Mouse (Mus musculus): ENCODE measurements around the gene Papola.

DNA sequence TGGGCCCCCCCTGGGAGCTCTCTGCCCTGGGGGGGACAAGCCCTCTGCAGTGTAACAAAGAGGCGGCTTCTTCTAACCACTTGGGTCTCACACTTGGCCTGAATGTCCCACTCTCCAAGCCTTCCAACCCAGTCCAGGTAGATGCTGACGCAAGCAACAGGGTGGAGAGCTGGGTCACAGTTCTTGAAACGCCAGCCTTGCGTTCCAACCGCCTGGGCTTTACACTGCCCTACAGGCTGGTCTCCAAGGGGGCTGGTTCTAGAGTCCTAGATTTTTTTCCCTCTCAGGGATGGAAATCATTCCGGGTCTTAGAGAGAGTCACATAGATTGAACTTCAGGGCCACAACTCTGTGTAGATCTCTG is 48.6 kb upstream of the Papola start:
- TF ChIP-seq CTCF (conservative IDR thresholded peaks at IDR 0.05; ENCODE audit: low read length) (no peak), POU5F1 (IDR thresholded peaks at IDR 0.05; ENCODE audit: borderline replicate concordance, low read length) (no peak), NANOG (IDR thresholded peaks at IDR 0.05; ENCODE audit: borderline replicate concordance, low read length) (no peak)

Data from E14TG2a.4 (cell line).